Mouse (Mus musculus) embryonic fibroblast, embryonic 13.5 days (primary cell): ENCODE measurements at regions not wholly inside any gene's neighbourhood (a gene's known extent, or its start where the extent isn't known, plus 50 kb on each side); places are given as distances from the start of the nearest gene placed in this dataset.

ENCODE experiments used
- CTCF ChIP-seq: IDR thresholded peaks from 2 replicates; pipeline ENCODE4 v1.5.1; 2011; ENCODE audit warnings: mild to moderate bottlenecking, control low read depth, low read length, moderate library complexity, borderline replicate concordance; ENCODE audit not compliant: insufficient read depth
- POLR2A ChIP-seq: IDR thresholded peaks from 2 replicates; pipeline ENCODE4 v1.6.1; 2011; ENCODE audit warnings: low read depth, mild to moderate bottlenecking, control low read depth, low read length, moderate library complexity

DNA sequence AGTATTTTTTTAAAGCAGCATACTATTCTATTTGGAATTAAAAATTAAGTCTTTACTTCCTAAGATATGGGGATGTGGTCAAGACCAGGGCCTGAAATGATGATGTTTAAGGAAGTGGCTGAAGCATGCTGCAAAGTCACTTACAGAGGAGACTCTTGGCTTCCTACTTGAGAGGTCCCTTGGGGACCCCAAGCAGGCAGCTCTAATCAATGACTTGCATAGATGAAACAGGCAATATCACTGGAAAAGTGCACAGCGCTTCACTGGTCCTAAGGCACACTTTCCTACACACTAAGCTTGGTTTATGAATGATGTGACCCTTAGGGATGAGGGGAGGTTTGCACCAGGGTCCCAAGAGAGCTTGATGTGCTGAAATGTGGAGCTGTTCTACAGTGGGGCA, 99.2 kb upstream of the Irs2 start:
- TF ChIP-seq POLR2A (no peak), CTCF (no peak)
